Mouse (Mus musculus) heart, postnatal 0 days (tissue): ENCODE results near the gene Cc2d2a.

ENCODE experiments used
- CTCF ChIP-seq: IDR thresholded peaks from 2 replicates; pipeline ENCODE4 v1.5.1; 2016; ENCODE audit warnings: antibody characterized with exemption, control low read depth, low read depth
- EP300 ChIP-seq: IDR thresholded peaks from 2 replicates; pipeline ENCODE4 v1.6.1; 2016; ENCODE audit warnings: antibody characterized with exemption, low read depth

- no peak for TF ChIP-seq CTCF
- no peak for TF ChIP-seq EP300
Observed at GRCm38 (mm10) chr5:43634071-43634601, 28.0 kb upstream of the Cc2d2a start.
